Mouse (Mus musculus) thymus, adult 2 months (tissue): ENCODE measurements around the gene Mypn.

Source experiments
- CTCF ChIP-seq: fragments of 200-500 bp; IDR thresholded peaks from 2 replicates; pipeline ENCODE4 v1.5.1; 2012; ENCODE audit warnings: mild to moderate bottlenecking, control low read depth, low read length, moderate library complexity, borderline replicate concordance; ENCODE audit not compliant: control insufficient read depth, poor library complexity, insufficient read depth; ENCODE audit errors: extremely low read depth
- POLR2A ChIP-seq: fragments of 200-500 bp; IDR thresholded peaks from 2 replicates; pipeline ENCODE4 v1.6.1; 2012; ENCODE audit warnings: mild to moderate bottlenecking, low read length, control low read depth, moderate library complexity; ENCODE audit not compliant: control insufficient read depth, poor library complexity, insufficient read depth; ENCODE audit errors: extremely low read depth

- TF ChIP-seq POLR2A: no peak
- no peak for TF ChIP-seq CTCF
Observed at GRCm38 (mm10) chr10:63130500-63130899, 73.3 kb downstream of the Mypn start.
